Mouse (Mus musculus) G1E (cell line): ENCODE data around the gene Mgst2. TPM values are rescaled to one million over a fixed set of nuclear protein-coding genes. Genes with fewer than 3 reads are reported as not detected.

Experiments
- ATAC-seq: 2 replicates; pipeline ENCODE4 v1.8.0; 2016; ENCODE audit warnings: mild to moderate bottlenecking; ENCODE audit not compliant: insufficient number of reproducible peaks, poor library complexity, low FRiP score, severe bottlenecking; ENCODE audit errors: extremely low read depth
- DNase-seq: peaks from one replicate; pipeline ENCODE4 v3.0.0; 2012; ENCODE audit warnings: low spot score
- H3K27me3 ChIP-seq: 2 replicates; pipeline ENCODE4 v1.6.1; 2012; ENCODE audit warnings: mild to moderate bottlenecking, low read length, inconsistent platforms; ENCODE audit not compliant: insufficient read depth
- H3K36me3 ChIP-seq: replicated peaks from 2 replicates; pipeline ENCODE3; 2012; ENCODE audit warnings: mild to moderate bottlenecking, inconsistent platforms
- H3K4me1 ChIP-seq: 2 replicates; pipeline ENCODE4 v1.6.1; 2012; ENCODE audit warnings: low read depth, low read length, inconsistent platforms, mixed read lengths; ENCODE audit not compliant: insufficient read depth
- H3K4me3 ChIP-seq: 2 replicates; pipeline ENCODE4 v1.5.1; 2012; ENCODE audit warnings: low read depth, mild to moderate bottlenecking, inconsistent platforms, low read length, moderate library complexity, mixed read lengths
- H3K9me3 ChIP-seq: replicated peaks from 2 replicates; pipeline ENCODE4 v1.6.1; 2012; ENCODE audit warnings: inconsistent platforms
- CTCF ChIP-seq: IDR thresholded peaks from 2 replicates; pipeline ENCODE4 v1.5.1; 2012; ENCODE audit warnings: low read depth, low read length, inconsistent platforms, mixed read lengths
- GATA1 ChIP-seq: IDR thresholded peaks from 2 replicates; pipeline ENCODE4 v1.6.1; 2012; ENCODE audit warnings: borderline replicate concordance, low read length, inconsistent platforms, mixed read lengths
- GATA2 ChIP-seq: IDR thresholded peaks from 2 replicates; pipeline ENCODE4 v1.6.1; 2012; ENCODE audit warnings: low read depth, low read length, inconsistent platforms, borderline replicate concordance
- POLR2AphosphoS5 ChIP-seq: IDR thresholded peaks from 2 replicates; pipeline ENCODE4 v1.6.1; 2012; ENCODE audit warnings: low read depth, low read length, inconsistent platforms; ENCODE audit not compliant: insufficient replicate concordance
- TAL1 ChIP-seq: conservative IDR thresholded peaks from 2 replicates; pipeline ENCODE4 v1.6.1; 2012; ENCODE audit warnings: low read depth, low read length, inconsistent platforms, mixed read lengths
- polyA plus RNA-seq: library from polyadenylated mRNA; stranded (reverse); fragments of >175 nt; gene quantifications from 2 replicates; pipeline ENCODE4 v1.2.3, GENCODE M21; 2012
- total RNA-seq, 2 experiments: library from RNA; stranded (forward) in 1 of 2; stranded (reverse) in 1 of 2; fragments of 200-1000 nt in 1 of 2; fragments of >200 nt in 1 of 2; fragmentation: Nextera tagmentation in 1 of 2; gene quantifications; 2 replicates each; pipeline ENCODE4 v1.2.3; 2014 to 2017

Gene Mgst2
- total and polyA plus RNA-seq, 3 experiments = 0.11 to 2.4 (median 0.28) TPM

DNA sequence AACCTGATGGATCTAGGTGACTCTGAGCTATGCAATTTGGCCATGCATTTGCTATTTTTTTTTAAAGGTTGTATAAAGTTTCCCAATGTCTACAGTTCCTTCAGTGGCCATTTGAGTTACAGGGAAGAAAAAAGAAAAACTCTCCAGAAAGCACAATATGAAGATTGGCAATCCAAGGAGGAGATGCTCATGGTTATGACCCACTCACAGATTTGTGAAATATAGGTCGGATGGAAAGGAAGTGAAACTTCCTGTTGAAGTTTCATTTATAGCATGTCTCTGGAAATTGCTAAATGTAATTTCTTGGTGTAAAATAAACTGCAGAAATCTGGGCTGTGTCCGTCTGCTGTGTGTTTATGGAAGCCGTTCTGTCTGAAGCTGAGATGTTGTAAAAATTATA lies 31.2 kb upstream of the Mgst2 start:
- Histone ChIP-seq H3K9me3 (peaks cover 5% of the 10 kb centered on the region; the same call in 1 of the 2 replicates), H3K27me3 (peaks cover 9% of the 10 kb centered on the region), H3K36me3 (no peaks in the 10 kb centered on the region), H3K4me3 (no peak overlapping the region), H3K4me1 (no peaks in the 10 kb centered on the region)
- TF ChIP-seq TAL1 (no peak), POLR2AphosphoS5 (no peak), GATA2 (no peak), GATA1 (no peak), CTCF (no peak)
- ATAC-seq (no peak), DNase-seq (no peak)

DNA sequence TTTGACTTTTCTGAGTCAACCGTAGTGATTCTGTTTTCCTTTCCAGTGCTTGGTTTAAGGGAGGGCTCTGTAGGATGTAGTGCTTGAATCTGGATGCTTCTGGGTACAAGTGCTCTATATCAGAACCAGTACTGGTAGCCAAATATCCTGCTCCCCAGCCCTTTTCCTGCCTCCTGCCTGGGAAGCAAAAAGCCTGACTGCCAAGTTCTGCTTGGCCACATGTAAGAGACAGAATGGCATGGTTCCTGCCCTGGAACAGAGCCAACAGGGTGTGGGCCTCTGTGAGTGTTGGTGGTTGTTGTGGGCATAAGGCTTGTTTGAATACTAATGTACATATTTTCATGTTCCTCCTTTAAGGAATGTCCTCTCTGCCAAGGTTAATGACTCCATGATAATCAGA lies 29.4 kb upstream of the Mgst2 start:
- DNase-seq (no peak), ATAC-seq (no peak)
- H3K36me3 ChIP-seq = no peaks in the 10 kb centered on the region
- no peak for TF ChIP-seq TAL1
- TF ChIP-seq GATA2 = no peak
- TF ChIP-seq GATA1 = no peak
- no peak for TF ChIP-seq CTCF
- TF ChIP-seq POLR2AphosphoS5 = no peak
- peaks cover 10% of the 10 kb centered on the region; the same call in 1 of the 2 replicates for H3K4me1 ChIP-seq
- H3K9me3 ChIP-seq = peaks cover 5% of the 10 kb centered on the region; the same call in 1 of the 2 replicates
- H3K4me3 ChIP-seq = no peak overlapping the region
- peaks cover 9% of the 10 kb centered on the region for H3K27me3 ChIP-seq

DNA sequence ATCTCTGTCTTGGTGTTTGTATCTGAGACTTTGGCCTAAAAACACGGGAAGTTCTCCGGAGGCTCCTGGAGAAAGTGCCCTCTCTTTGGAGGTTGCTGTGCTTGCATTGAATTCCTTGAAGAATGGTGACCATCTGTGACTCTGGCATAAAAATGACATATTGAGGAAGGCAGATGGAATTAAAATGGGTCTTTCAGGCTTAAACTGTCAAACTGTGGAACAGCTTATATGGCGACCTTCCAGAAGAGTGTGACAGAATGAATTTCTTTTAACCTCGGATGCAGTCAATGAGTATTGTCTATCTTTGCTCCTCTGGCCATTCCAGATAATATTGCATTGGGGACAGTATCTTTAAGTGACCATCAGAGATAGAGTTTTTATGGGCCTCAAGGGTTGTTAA lies 28.2 kb upstream of the Mgst2 start:
- no peak for ATAC-seq
- no peak for TF ChIP-seq TAL1
- TF ChIP-seq GATA1 = no peak
- TF ChIP-seq CTCF = no peak
- no peak for TF ChIP-seq POLR2AphosphoS5
- TF ChIP-seq GATA2 = no peak
- H3K4me1 ChIP-seq = peaks cover 14% of the 10 kb centered on the region
- no peak for DNase-seq
- H3K4me3 ChIP-seq = no peak overlapping the region
- H3K9me3 ChIP-seq = peaks cover 8% of the 10 kb centered on the region
- no peaks in the 10 kb centered on the region; the same call in 1 of the 2 replicates for H3K27me3 ChIP-seq
- no peaks in the 10 kb centered on the region for H3K36me3 ChIP-seq

DNA sequence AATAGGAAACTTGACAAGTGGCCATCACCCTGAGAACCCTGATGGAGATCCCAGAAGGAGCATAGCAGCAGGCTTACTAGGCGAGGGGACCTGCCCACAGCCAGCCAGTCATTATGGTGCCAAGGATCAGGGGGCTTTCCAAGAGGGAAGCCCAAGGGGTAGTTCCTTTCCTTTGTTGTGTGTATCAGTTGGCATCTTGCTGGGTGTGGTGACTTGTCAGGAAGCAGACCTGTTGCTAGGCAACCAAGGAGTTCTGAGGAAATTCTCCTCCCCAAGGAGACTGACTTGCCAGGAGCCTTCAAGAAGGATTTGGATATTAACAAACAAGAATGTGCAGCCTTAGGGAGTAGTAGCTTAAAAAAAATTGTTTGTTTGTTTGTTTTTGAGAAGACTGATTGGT lies 25.7 kb upstream of the Mgst2 start:
- no peak for DNase-seq
- no peak for TF ChIP-seq GATA2
- TF ChIP-seq POLR2AphosphoS5 = no peak
- no peak for TF ChIP-seq GATA1
- no peak for TF ChIP-seq TAL1
- no peak for TF ChIP-seq CTCF
- H3K4me1 ChIP-seq = peaks cover 35% of the 10 kb centered on the region
- no peaks in the 10 kb centered on the region for H3K36me3 ChIP-seq
- H3K4me3 ChIP-seq = no peak overlapping the region
- ATAC-seq = no peak
- no peaks in the 10 kb centered on the region; the same call in 1 of the 2 replicates for H3K27me3 ChIP-seq
- H3K9me3 ChIP-seq = peaks cover 13% of the 10 kb centered on the region

DNA sequence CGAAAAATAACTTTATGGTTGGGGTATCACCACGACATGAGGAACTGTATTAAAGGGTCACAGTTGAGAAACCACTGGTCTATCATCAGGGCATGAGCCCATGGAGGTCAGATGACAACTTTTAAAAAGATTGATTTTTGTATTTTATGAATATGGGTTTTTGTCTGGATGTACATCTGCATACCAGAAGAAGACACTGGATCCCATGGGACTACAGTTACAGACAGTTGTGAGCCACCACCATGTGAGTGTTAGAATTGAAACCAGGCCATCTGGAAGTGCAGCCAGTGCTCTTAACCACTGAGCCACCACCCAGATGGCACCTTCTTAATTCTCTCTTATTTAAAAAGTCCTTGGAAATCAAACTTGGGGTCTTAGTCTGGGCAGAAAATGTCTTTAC lies 24.2 kb upstream of the Mgst2 start:
- Histone ChIP-seq H3K4me1 (peaks cover 41% of the 10 kb centered on the region), H3K27me3 (no peaks in the 10 kb centered on the region; the same call in 1 of the 2 replicates), H3K9me3 (peaks cover 11% of the 10 kb centered on the region), H3K36me3 (no peaks in the 10 kb centered on the region), H3K4me3 (no peak overlapping the region)
- TF ChIP-seq POLR2AphosphoS5 = no peak
- no peak for TF ChIP-seq GATA2
- TF ChIP-seq GATA1 = no peak
- no peak for TF ChIP-seq CTCF
- DNase-seq = no peak
- ATAC-seq = no peak

DNA sequence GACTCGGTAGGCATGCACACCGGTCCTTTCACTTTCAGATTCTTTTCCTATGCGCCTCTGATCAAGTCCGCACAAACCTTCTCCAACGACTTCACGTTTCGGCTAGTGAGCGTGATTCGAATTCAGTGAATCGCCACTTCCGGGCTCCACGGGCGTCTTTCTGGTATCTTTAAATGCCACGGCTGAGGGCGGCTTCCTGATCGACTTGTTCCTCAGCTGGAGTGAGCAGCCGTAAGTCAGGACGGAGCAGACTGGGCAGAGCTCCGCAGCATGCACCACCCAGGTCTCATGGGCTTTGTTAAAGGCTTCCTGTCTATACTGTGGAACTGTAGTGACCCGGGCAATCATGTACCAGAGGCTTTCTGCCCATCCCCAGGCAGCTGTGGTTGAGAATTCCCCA lies 23.5 kb upstream of the Mgst2 start:
- ATAC-seq = no peak

DNA sequence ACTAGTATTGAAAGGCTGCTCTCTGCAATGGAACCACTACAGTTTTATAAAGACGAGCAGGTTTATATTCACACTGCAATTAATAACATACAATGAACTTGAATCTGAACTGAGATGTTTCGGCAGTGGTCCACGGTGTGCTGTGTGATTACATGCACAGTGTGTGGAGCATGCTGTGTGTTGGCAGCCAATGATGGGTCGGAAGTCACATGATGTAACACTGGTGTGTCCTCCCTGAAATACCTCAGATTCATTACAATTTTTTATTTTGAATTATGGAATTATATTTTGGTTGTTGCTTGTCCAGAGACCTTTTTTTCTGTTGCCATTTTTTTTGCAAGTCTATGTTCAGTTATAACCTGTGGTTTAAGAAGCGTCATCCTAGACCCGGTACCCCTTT lies 22.8 kb upstream of the Mgst2 start:
- no peak for ATAC-seq
- Histone ChIP-seq H3K4me3 (no peak overlapping the region), H3K27me3 (no peaks in the 10 kb centered on the region), H3K9me3 (peaks cover 11% of the 10 kb centered on the region), H3K4me1 (peaks cover 47% of the 10 kb centered on the region), H3K36me3 (no peaks in the 10 kb centered on the region)
- TF ChIP-seq GATA1 (no peak), GATA2 (no peak), TAL1 (no peak), CTCF (no peak), POLR2AphosphoS5 (no peak)
- no peak for DNase-seq

More for the DNA sequence above, 23.5 kb upstream of the Mgst2 start:
- Histone ChIP-seq H3K36me3 (no peaks in the 10 kb centered on the region), H3K4me1 (peaks cover 45% of the 10 kb centered on the region), H3K27me3 (no peaks in the 10 kb centered on the region), H3K4me3 (no peak overlapping the region), H3K9me3 (peaks cover 11% of the 10 kb centered on the region)
- no peak for TF ChIP-seq TAL1
- TF ChIP-seq GATA2 = no peak
- no peak for TF ChIP-seq POLR2AphosphoS5
- no peak for TF ChIP-seq CTCF
- no peak for TF ChIP-seq GATA1
- DNase-seq = no peak
